9 mouse cellular contexts compared by ENCODE assay signal in the genomic region with DNA sequence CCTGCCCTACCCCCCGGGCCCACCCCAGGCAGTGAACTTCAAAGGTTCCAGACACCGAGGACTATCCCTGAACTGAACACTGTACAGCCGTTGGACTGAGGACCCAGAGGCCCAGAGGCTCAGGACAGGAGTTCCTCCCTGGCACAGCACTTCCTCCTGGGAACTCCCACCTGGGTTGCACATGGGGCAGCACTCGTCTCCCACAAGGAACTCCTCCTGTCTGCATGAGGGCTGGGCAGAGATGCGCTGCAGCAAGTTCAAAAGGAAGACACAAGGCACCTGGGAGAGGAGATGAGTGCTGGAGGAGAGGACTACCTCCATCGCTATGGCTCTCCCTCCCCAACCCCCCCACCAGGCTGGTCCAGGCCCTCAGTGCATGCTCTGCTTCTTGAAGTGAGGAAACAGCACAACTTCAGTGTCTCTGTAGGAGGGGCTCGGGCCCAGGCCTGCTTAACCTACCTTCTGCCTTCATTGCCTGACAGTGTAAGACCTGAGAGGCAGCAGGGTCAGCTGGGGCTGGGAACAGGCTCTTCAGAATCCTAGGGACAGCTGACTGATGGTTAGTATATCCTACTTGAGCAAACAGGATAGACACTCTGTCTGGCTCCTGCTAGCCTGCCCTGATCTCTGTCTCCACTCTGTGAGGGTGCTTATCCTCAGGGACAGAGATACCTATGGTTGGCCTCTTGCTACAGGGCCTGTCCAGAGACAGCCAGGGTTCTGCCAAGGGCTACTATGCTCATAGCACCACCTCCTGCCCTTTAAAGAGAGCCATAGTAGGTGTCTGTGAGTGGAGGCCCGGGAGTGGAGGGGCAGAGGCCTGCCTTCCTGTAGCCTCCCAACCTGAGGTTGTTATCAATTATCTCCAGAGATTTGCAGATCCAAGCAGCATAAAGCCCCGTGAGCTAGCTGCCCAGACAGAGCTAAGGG. TPM values are rescaled to one million over a fixed set of nuclear protein-coding genes. Genes with fewer than 3 reads are reported as not detected.
DNase-seq lines count a peak whose midpoint lies in the region; ATAC-seq and TF ChIP-seq lines count a peak whose summit lies in the region.
"Had no signal": no experiment of that assay in that cellular context is flagged by ENCODE, and none has a peak within 500 bp of the region (broad histone marks: within the 10 kb centered on the region; RNA-seq: fewer than 3 reads in every experiment).

No protein-coding gene starts in this region.

- peaks cover 10 to 11% of the 10 kb centered on the region in 2 experiments; a peak in 3 of 4 replicates for H3K4me1 ChIP-seq in heart, embryonic 14.5 days (ENCODE audit: control insufficient read depth in 2 of 2, insufficient read depth in 2 of 2, low read length in 2 of 2)
- peaks cover 64% of the 10 kb centered on the region for H3K4me1 ChIP-seq in G1E (ENCODE audit: insufficient read depth, low read depth, low read length)
- peaks cover 7% of the 10 kb centered on the region for H3K4me1 ChIP-seq in heart, postnatal 0 days (ENCODE audit: control insufficient read depth, insufficient read depth)

- no peaks in the 10 kb centered on the region for H3K9me3 ChIP-seq in heart, embryonic 14.5 days (ENCODE audit: control insufficient read depth, low read length)
- H3K9me3 ChIP-seq in G1E (replicated peaks): no peaks in the 10 kb centered on the region
- no peaks in the 10 kb centered on the region for H3K9me3 ChIP-seq in heart, postnatal 0 days (replicated peaks; ENCODE audit: control insufficient read depth, low read length)
- H3K9me3 ChIP-seq: neural tube, embryonic 12.5 days had no signal

- no peak for DNase-seq in heart, adult 18-20 months
- no peak for DNase-seq in G1E (ENCODE audit: low spot score)
- DNase-seq in heart, postnatal 0 days (ENCODE audit: low spot score): no peak
- DNase-seq in c-Kit-positive CD71-positive TER-119-positive erythroid progenitor cells, embryonic 14.5 days (ENCODE audit: low spot score): no peak
- DNase-seq in embryo, embryonic 10.5 days (ENCODE audit: low spot score): no peak
- DNase-seq in ovary, postnatal 10 days (ENCODE audit: low spot score): no peak

- ATAC-seq in heart, embryonic 14.5 days (ENCODE audit: insufficient number of reproducible peaks, insufficient read depth, low FRiP score, low read depth): no peak
- ATAC-seq in G1E (ENCODE audit: extremely low read depth, insufficient number of reproducible peaks, low FRiP score, poor library complexity, severe bottlenecking): peak; percentile 11
- ATAC-seq in heart, postnatal 0 days (ENCODE audit: insufficient read depth, low read depth): no peak
- ATAC-seq in megakaryocyte, adult 5-6 weeks (ENCODE audit: poor library complexity, severe bottlenecking): 0 out of 2 replicates have a peak, but pooled peaks have one; percentile 9

- no peaks in the 10 kb centered on the region for H3K36me3 ChIP-seq in heart, embryonic 14.5 days (ENCODE audit: control insufficient read depth, insufficient read depth, low read length)
- peaks cover 48% of the 10 kb centered on the region for H3K36me3 ChIP-seq in G1E (replicated peaks)
- H3K36me3 ChIP-seq in heart, postnatal 0 days (replicated peaks; ENCODE audit: control insufficient read depth, insufficient read depth, low read length): no peaks in the 10 kb centered on the region
- H3K36me3 ChIP-seq: neural tube, embryonic 12.5 days had no signal

- H3K4me3 ChIP-seq in heart, embryonic 14.5 days (ENCODE audit: control insufficient read depth in 1 of 2, insufficient read depth in 1 of 2, low read depth in 1 of 2, low read length in 2 of 2): peak overlapping the region in 1 of 2 experiments; percentile 6; a peak in 1 of 4 replicates
- H3K4me3 ChIP-seq in G1E (ENCODE audit: low read depth, low read length): peak overlapping the region; percentile 71
- H3K4me3 ChIP-seq in heart, postnatal 0 days (ENCODE audit: low read depth, low read length): peak overlapping the region; percentile 28
- H3K4me3 ChIP-seq: neural tube, embryonic 12.5 days had no signal

- no peaks in the 10 kb centered on the region for H3K27me3 ChIP-seq in heart, embryonic 14.5 days (ENCODE audit: control insufficient read depth, insufficient read depth, low read length)
- H3K27me3 ChIP-seq in G1E (ENCODE audit: insufficient read depth, low read length): no peaks in the 10 kb centered on the region
- no peaks in the 10 kb centered on the region for H3K27me3 ChIP-seq in heart, postnatal 0 days (ENCODE audit: control insufficient read depth, insufficient read depth, low read length)
- H3K27me3 ChIP-seq: neural tube, embryonic 12.5 days had no signal

- peak overlapping the region; percentile 46 for H3K4me2 ChIP-seq in heart, embryonic 14.5 days (ENCODE audit: low read length)
- peak overlapping the region; percentile 52 for H3K4me2 ChIP-seq in heart, postnatal 0 days (ENCODE audit: low read depth, low read length)

- peak overlapping the region; percentile 1 to 64; a peak in 2 of 4 replicates for H3K27ac ChIP-seq in heart, embryonic 14.5 days (replicated peaks in 1 of 2; ENCODE audit: control insufficient read depth in 1 of 2, insufficient read depth in 1 of 2, low read depth in 2 of 2, low read length in 2 of 2)
- H3K27ac ChIP-seq in heart, postnatal 0 days (ENCODE audit: low read depth): peak overlapping the region; percentile 56
- H3K27ac ChIP-seq: neural tube, embryonic 12.5 days had no signal

- no peak for TF ChIP-seq CTCF in G1E (IDR thresholded peaks at IDR 0.05; ENCODE audit: low read depth, low read length)
- no peak for TF ChIP-seq CTCF in heart, postnatal 0 days (IDR thresholded peaks at IDR 0.05; ENCODE audit: low read depth)

- WGBS in heart, embryonic 14.5 days: 66% methylated on average over 9 of the region's 9 CpGs
- WGBS in heart, postnatal 0 days: 57% methylated on average over 9 of the region's 9 CpGs

- no peak for TF ChIP-seq EP300 in heart, postnatal 0 days (IDR thresholded peaks at IDR 0.05; ENCODE audit: low read depth)

- H3K9ac ChIP-seq in heart, embryonic 14.5 days (ENCODE audit: low read length): peak overlapping the region; percentile 30; the same call in 1 of the 2 replicates
- H3K9ac ChIP-seq in heart, postnatal 0 days (replicated peaks; ENCODE audit: low read depth, low read length): peak overlapping the region; percentile 33
- H3K9ac ChIP-seq: neural tube, embryonic 12.5 days had no signal

RNA-seq across cellular contexts. Expression of gene Tnfrsf14, which starts 1.1 kb away (rescaled TPM):
- 0.46 and 1.2 TPM in 2 replicates for polyA plus RNA-seq in heart, embryonic 14.5 days (2014; fragmentation: Nextera tagmentation; extraction: Ambion mirVana)
- 1 to 10 TPM; 5.3 to 7.1 TPM for total RNA-seq in heart, adult 18-20 months (2021)
- total RNA-seq in G1E (2014; fragmentation: Nextera tagmentation): 45.1 and 131 TPM in 2 replicates
- total RNA-seq in G1E (2017): 23.9 and 27.7 TPM in 2 replicates
- 3.5 and 7.2 TPM in 2 replicates for polyA plus RNA-seq in G1E (2012)
- 2.7 and 40.9 TPM in 2 replicates for total RNA-seq in heart, postnatal 0 days (2014; rRNA removed; ENCODE audit: low replicate concordance)
- 0.30 and 0.40 TPM in 2 replicates for polyA plus RNA-seq in heart, postnatal 0 days (2015; fragmentation: Nextera tagmentation; extraction: Ambion mirVana)
- total RNA-seq in megakaryocyte, adult 5-6 weeks (2015): 87.1 and 142 TPM in 2 replicates
- 67.2 and 77.3 TPM in 2 replicates for total RNA-seq in megakaryocyte, adult 5-6 weeks (2017)

RNA-seq across cellular contexts. Expression of gene Fam213b, which starts 28.3 kb away (rescaled TPM):
- 52.1 and 56.8 TPM in 2 replicates for polyA plus RNA-seq in heart, embryonic 14.5 days (2014; fragmentation: Nextera tagmentation; extraction: Ambion mirVana)
- total RNA-seq in heart, adult 18-20 months (2021): 10 to 100 TPM; 82.5 to 98.2 TPM
- total RNA-seq in G1E (2014; fragmentation: Nextera tagmentation) (not detected in 2 replicates), G1E (2017) (not detected in 2 replicates)
- not detected in 2 replicates for polyA plus RNA-seq in G1E (2012)
- total RNA-seq in heart, postnatal 0 days (2014; rRNA removed; ENCODE audit: low replicate concordance): 43.5 and 72.4 TPM in 2 replicates
- 75.4 and 76.2 TPM in 2 replicates for polyA plus RNA-seq in heart, postnatal 0 days (2015; fragmentation: Nextera tagmentation; extraction: Ambion mirVana)
- 8.8 and 9.1 TPM in 2 replicates for total RNA-seq in megakaryocyte, adult 5-6 weeks (2015)
- total RNA-seq in megakaryocyte, adult 5-6 weeks (2017): 5.5 and 6.6 TPM in 2 replicates

RNA-seq across cellular contexts. Expression of gene Hes5, which starts 33.5 kb away (rescaled TPM):
- 0.24 and 0.47 TPM in 2 replicates for polyA plus RNA-seq in heart, embryonic 14.5 days (2014; fragmentation: Nextera tagmentation; extraction: Ambion mirVana)
- total RNA-seq in heart, adult 18-20 months (2021): under 1 TPM; 0.31 to 0.67 TPM
- not detected in 2 replicates for total RNA-seq in G1E (2014; fragmentation: Nextera tagmentation)
- total RNA-seq in G1E (2017): not detected in 2 replicates
- not detected in 2 replicates for polyA plus RNA-seq in G1E (2012)
- total RNA-seq in heart, postnatal 0 days (2014; rRNA removed; ENCODE audit: low replicate concordance): not detected in 2 replicates
- polyA plus RNA-seq in heart, postnatal 0 days (2015; fragmentation: Nextera tagmentation; extraction: Ambion mirVana): not detected in 2 replicates
- 0.25 and 0.27 TPM in 2 replicates for total RNA-seq in megakaryocyte, adult 5-6 weeks (2015)
- total RNA-seq in megakaryocyte, adult 5-6 weeks (2017): not detected in 2 replicates

RNA-seq across cellular contexts. Expression of gene Pank4, which starts 36.7 kb away (rescaled TPM):
- polyA plus RNA-seq in heart, embryonic 14.5 days (2014; fragmentation: Nextera tagmentation; extraction: Ambion mirVana): 41.4 and 42.1 TPM in 2 replicates
- 10 to 100 TPM; 38.7 to 41.4 TPM for total RNA-seq in heart, adult 18-20 months (2021)
- 33.4 and 39.3 TPM in 2 replicates for total RNA-seq in G1E (2014; fragmentation: Nextera tagmentation)
- total RNA-seq in G1E (2017): 41.6 and 45.2 TPM in 2 replicates
- polyA plus RNA-seq in G1E (2012): 30.0 and 34.2 TPM in 2 replicates
- 45.6 and 62.0 TPM in 2 replicates for total RNA-seq in heart, postnatal 0 days (2014; rRNA removed; ENCODE audit: low replicate concordance)
- polyA plus RNA-seq in heart, postnatal 0 days (2015; fragmentation: Nextera tagmentation; extraction: Ambion mirVana): 27.4 and 30.6 TPM in 2 replicates
- total RNA-seq in megakaryocyte, adult 5-6 weeks (2015): 28.8 and 36.1 TPM in 2 replicates
- total RNA-seq in megakaryocyte, adult 5-6 weeks (2017): 19.1 and 27.0 TPM in 2 replicates

RNA-seq across cellular contexts. Expression of gene Mmel1, which starts 57.8 kb away (rescaled TPM):
- 0.22 and 0.71 TPM in 2 replicates for polyA plus RNA-seq in heart, embryonic 14.5 days (2014; fragmentation: Nextera tagmentation; extraction: Ambion mirVana)
- under 1 TPM; 0.10 to 0.13 TPM for total RNA-seq in heart, adult 18-20 months (2021)
- total RNA-seq in G1E (2014; fragmentation: Nextera tagmentation): not detected in 2 replicates
- 0.22 TPM in 1 of 2 replicates, not detected in the other for total RNA-seq in G1E (2017)
- 0.03 and 0.06 TPM in 2 replicates for polyA plus RNA-seq in G1E (2012)
- 0.34 TPM in 1 of 2 replicates, not detected in the other for total RNA-seq in heart, postnatal 0 days (2014; rRNA removed; ENCODE audit: low replicate concordance)
- polyA plus RNA-seq in heart, postnatal 0 days (2015; fragmentation: Nextera tagmentation; extraction: Ambion mirVana): 0.07 and 0.12 TPM in 2 replicates
- 0.25 TPM in 1 of 2 replicates, not detected in the other for total RNA-seq in megakaryocyte, adult 5-6 weeks (2015)
- not detected in 2 replicates for total RNA-seq in megakaryocyte, adult 5-6 weeks (2017)

Comparison
In these comparisons a context has a peak if more than half of its experiments do, and no peak if none do; other contexts are left out.
1. ATAC-seq: peak in G1E (single experiment) and megakaryocyte, adult 5-6 weeks (single experiment); none in heart, embryonic 14.5 days (single experiment) and heart, postnatal 0 days (single experiment).
2. RNA of gene Fam213b, which starts 28.3 kb away (total RNA-seq): 82.5 to 98.2 TPM in heart, adult 18-20 months, 43.5 to 72.4 TPM in heart, postnatal 0 days and 5.5 to 9.1 TPM in megakaryocyte, adult 5-6 weeks; not detected in G1E; every median in the first group is over 4 times any median in the second.